Mouse (Mus musculus) liver, embryonic 14.5 days (tissue): ENCODE results near the gene Spg7. TPM values are rescaled to one million over a fixed set of nuclear protein-coding genes. Genes with fewer than 3 reads are reported as not detected.

Experiments used
- ATAC-seq: fragments of 200-750 bp; cut with Nextera tagmentation; 2 replicates; pipeline ENCODE4 v1.8.0; 2017; ENCODE audit warnings: moderate number of reproducible peaks, mild to moderate bottlenecking, moderate library complexity; ENCODE audit not compliant: insufficient read depth
- DNase-seq, 3 experiments: peaks; one replicate each; pipeline ENCODE4 v3.0.0-alpha.2; 2012 to 2013; ENCODE audit warnings: low read depth in 3 of 3, low spot score in 3 of 3
- H3K27ac ChIP-seq: fragments of 300-500 bp; sonication (generic); 2 replicates; pipeline ENCODE4 v1.5.1; 2014; ENCODE audit warnings: moderate library complexity, mild to moderate bottlenecking, control low read depth, inconsistent platforms
- H3K27me3 ChIP-seq: fragments of 300-500 bp; sonication (generic); 2 replicates; pipeline ENCODE4 v1.6.1; 2014; ENCODE audit warnings: mild to moderate bottlenecking, low read length, moderate library complexity; ENCODE audit not compliant: control insufficient read depth, insufficient read depth
- H3K36me3 ChIP-seq: fragments of 300-500 bp; sonication (generic); replicated peaks from 2 replicates; pipeline ENCODE4 v1.6.1; 2014; ENCODE audit warnings: low read depth; ENCODE audit not compliant: control insufficient read depth, insufficient read depth
- H3K4me1 ChIP-seq, 2 experiments: fragments of 200-500 bp in 1 of 2; fragments of 300-500 bp in 1 of 2; sonication (generic) in 1 of 2; replicated peaks; 2 replicates each; pipeline ENCODE4 v1.6.1; 2012 to 2014; ENCODE audit warnings: antibody characterized with exemption in 1 of 2, inconsistent platforms in 1 of 2, low read length in 1 of 2; ENCODE audit not compliant: control insufficient read depth in 2 of 2, insufficient read depth in 2 of 2
- H3K4me2 ChIP-seq: fragments of 300-500 bp; sonication (generic); 2 replicates; pipeline ENCODE4 v1.6.1; 2014; ENCODE audit warnings: low read depth, mild to moderate bottlenecking, control low read depth, moderate library complexity
- H3K4me3 ChIP-seq, 2 experiments: fragments of 200-500 bp in 1 of 2; fragments of 300-500 bp in 1 of 2; sonication (generic) in 1 of 2; 2 replicates each; pipeline ENCODE4 v1.5.1; 2012 to 2014; ENCODE audit warnings: low read depth in 2 of 2, low read length in 2 of 2, mild to moderate bottlenecking in 2 of 2, control low read depth in 1 of 2, inconsistent platforms in 1 of 2, moderate library complexity in 1 of 2; ENCODE audit not compliant: insufficient read depth in 1 of 2
- H3K9ac ChIP-seq: fragments of 300-500 bp; sonication (generic); replicated peaks from 2 replicates; pipeline ENCODE4 v1.6.1; 2014; ENCODE audit warnings: mild to moderate bottlenecking, control low read depth, moderate library complexity
- H3K9me3 ChIP-seq: fragments of 300-500 bp; sonication (generic); 2 replicates; pipeline ENCODE4 v1.6.1; 2016; ENCODE audit warnings: low read length, mixed read lengths; ENCODE audit not compliant: control insufficient read depth
- CTCF ChIP-seq: IDR thresholded peaks from 2 replicates; pipeline ENCODE4 v1.5.1; 2016; ENCODE audit warnings: antibody characterized with exemption, low read depth, control low read depth
- EP300 ChIP-seq: IDR thresholded peaks from 2 replicates; pipeline ENCODE4 v1.6.1; 2016; ENCODE audit warnings: antibody characterized with exemption, low read depth
- WGBS: fragments of 180-500 bp; shearing (Covaris S2); extraction: QIAGEN DNeasy Blood & Tissue Kit; methylation state at CpG from one replicate; pipeline ENCODE4 v1.1.7; 2014; ENCODE audit not compliant: insufficient replicate concordance; 5-methylcytosine and 5-hydroxymethylcytosine counted together
- polyA plus RNA-seq, 2 experiments: library from polyadenylated mRNA; depleted of rRNA in 1 of 2; stranded (reverse) in 1 of 2; unstranded in 1 of 2; fragments of >200 nt; fragmentation: Nextera tagmentation in 1 of 2; extraction: Ambion mirVana in 1 of 2; gene quantifications; 2 replicates each; pipeline versions ENCODE4 v1.2.1 to v1.2.3; 2012 to 2014

Spg7 gene
- polyA plus RNA-seq, 2 experiments, result 19.5 to 26.0 TPM

DNA sequence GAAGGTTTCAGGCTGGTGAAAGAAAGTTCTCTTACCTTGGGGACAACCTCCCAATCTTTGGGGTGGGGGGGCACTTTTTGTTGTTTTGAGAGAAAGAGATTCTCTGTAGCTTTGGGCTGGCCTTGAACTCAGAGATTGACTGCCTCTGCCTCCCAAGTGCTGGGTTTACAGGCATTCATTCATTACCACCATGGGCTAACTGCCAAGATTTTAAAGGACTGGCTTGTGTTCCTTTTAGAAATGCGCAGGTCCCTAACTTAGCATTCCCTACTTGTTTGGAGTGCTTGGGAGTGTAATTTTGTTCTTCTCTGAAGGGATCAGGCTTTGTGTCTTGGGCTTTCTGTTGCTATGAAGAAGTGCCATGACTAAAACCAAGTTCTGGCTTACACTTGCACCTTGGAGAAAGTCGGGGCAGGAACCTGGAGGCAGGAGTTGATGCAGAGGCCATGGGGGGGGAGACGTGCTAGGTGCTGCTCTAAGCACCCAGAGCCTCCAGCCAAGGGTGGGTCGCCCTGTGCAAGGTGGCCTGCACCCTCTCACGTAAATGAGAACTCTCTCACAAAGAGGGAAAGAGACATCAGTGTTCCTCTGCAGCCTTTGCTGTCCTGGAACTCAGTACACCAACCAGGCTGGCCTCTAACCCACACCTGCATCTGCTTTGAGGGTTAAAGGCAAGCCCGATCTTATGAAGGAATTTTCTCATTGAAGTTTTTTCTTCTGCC lies 41.5 kb downstream of the Spg7 start:
- H3K27me3 ChIP-seq, result no peaks in the 10 kb centered on the region
- H3K4me3 ChIP-seq, result peak overlapping the region; percentile 79 to 85
- ATAC-seq (no peak), DNase-seq (no peak)
- 79% methylated on average over 6 of the region's 6 CpGs for WGBS
- H3K9ac ChIP-seq, result peak overlapping the region; percentile 94
- peak overlapping the region; percentile 75 for H3K27ac ChIP-seq
- H3K36me3 ChIP-seq, result peaks cover 25% of the 10 kb centered on the region
- H3K9me3 ChIP-seq, result no peaks in the 10 kb centered on the region
- TF ChIP-seq CTCF, result no peak
- no peak for TF ChIP-seq EP300
- H3K4me2 ChIP-seq, result peak overlapping the region; percentile 97
- H3K4me1 ChIP-seq, result peaks cover 4 to 6% of the 10 kb centered on the region in 2 experiments

GRCm38 (mm10) chr8:123105553-123106326 lies 43.0 kb downstream of the Spg7 start:
- ATAC-seq (no peak), DNase-seq (peak in 2 of 3 experiments; percentile 57 to 65)
- Histone ChIP-seq H3K4me2 (no peak overlapping the region), H3K36me3 (peaks cover 25% of the 10 kb centered on the region), H3K9me3 (no peaks in the 10 kb centered on the region), H3K27ac (no peak overlapping the region), H3K4me3 (no peak overlapping the region), H3K27me3 (no peaks in the 10 kb centered on the region), H3K4me1 (peaks cover 4 to 6% of the 10 kb centered on the region in 2 experiments), H3K9ac (no peak overlapping the region)
- 45% methylated on average over 5 of the region's 5 CpGs for WGBS
- TF ChIP-seq EP300 (no peak), CTCF (peak; percentile 63; the same call in 1 of the 2 replicates)

DNA sequence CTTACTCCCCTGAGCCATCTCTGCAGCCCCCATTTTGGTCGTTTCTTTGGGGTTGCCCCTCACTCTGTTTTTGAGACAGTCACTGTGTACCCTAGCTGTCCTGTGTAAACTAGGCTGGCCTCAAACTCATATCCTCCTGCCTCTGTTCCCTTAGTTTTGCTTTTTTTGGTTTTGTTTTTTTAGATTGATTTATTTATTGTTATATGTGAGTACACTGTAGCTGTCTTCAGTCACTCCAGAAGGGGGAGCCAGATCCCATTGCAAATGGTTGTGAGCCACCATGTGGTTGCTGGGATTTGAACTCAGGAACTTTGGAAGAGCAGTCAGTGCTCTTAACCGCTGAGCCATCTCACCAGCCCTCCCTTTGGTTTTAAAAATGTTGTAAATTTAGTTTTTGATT lies 43.8 kb downstream of the Spg7 start:
- WGBS, result 35% methylated on average over 2 of the region's 2 CpGs
- no peak overlapping the region for H3K4me2 ChIP-seq
- ATAC-seq (no peak), DNase-seq (no peak)
- no peak overlapping the region for H3K27ac ChIP-seq
- H3K4me3 ChIP-seq, result no peak overlapping the region
- no peak overlapping the region for H3K9ac ChIP-seq
- H3K36me3 ChIP-seq, result peaks cover 25% of the 10 kb centered on the region
- H3K9me3 ChIP-seq, result no peaks in the 10 kb centered on the region
- H3K27me3 ChIP-seq, result no peaks in the 10 kb centered on the region
- no peak for TF ChIP-seq EP300
- peak; percentile 66 for TF ChIP-seq CTCF
- H3K4me1 ChIP-seq, result peaks cover 3 to 9% of the 10 kb centered on the region in 2 experiments

DNA sequence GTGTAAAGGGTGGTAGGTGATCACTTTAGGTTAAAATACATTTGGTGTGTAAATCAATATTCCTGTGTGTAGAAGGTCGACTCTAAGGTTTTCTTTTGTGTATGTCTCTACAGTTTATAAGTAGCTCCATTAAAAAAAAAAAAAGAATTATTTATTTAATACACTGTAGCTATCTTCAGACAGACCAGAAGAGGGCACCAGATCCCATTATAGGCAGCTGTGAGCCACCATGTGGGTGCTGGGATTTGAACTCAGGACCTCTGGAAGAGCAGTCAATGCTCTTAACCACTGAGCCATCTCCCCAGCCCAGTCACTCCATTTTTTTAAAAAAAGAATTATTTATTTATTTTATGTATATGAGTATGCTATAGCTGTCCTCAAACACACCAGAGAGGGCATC lies 45.3 kb downstream of the Spg7 start:
- H3K9me3 ChIP-seq, result no peaks in the 10 kb centered on the region
- H3K4me1 ChIP-seq, result peaks cover 0 to 9% of the 10 kb centered on the region in 2 experiments; a peak in 2 of 4 replicates
- peaks cover 25% of the 10 kb centered on the region for H3K36me3 ChIP-seq
- no peak overlapping the region for H3K27ac ChIP-seq
- H3K4me2 ChIP-seq, result no peak overlapping the region
- TF ChIP-seq CTCF, result peak; percentile 35; the same call in 1 of the 2 replicates
- no peak for TF ChIP-seq EP300
- no peaks in the 10 kb centered on the region for H3K27me3 ChIP-seq
- ATAC-seq (no peak), DNase-seq (no peak)
- no peak overlapping the region for H3K4me3 ChIP-seq
- 31% methylated on average over 1 of the region's 1 CpGs for WGBS
- no peak overlapping the region for H3K9ac ChIP-seq

- no peak overlapping the region for H3K9ac ChIP-seq
- H3K27me3 ChIP-seq, result no peaks in the 10 kb centered on the region
- H3K4me2 ChIP-seq, result no peak overlapping the region
- DNase-seq, result no peak
- 71% methylated on average over 5 of the region's 5 CpGs for WGBS
- H3K36me3 ChIP-seq, result peaks cover 17% of the 10 kb centered on the region
- no peak for ATAC-seq
- H3K27ac ChIP-seq, result no peak overlapping the region
- TF ChIP-seq CTCF (no peak), EP300 (no peak)
- no peaks in the 10 kb centered on the region for H3K9me3 ChIP-seq
- peaks cover 0 to 7% of the 10 kb centered on the region in 2 experiments; a peak in 2 of 4 replicates for H3K4me1 ChIP-seq
- H3K4me3 ChIP-seq, result no peak overlapping the region
Measured at GRCm38 (mm10) chr8:123108953-123109352, 46.2 kb downstream of the Spg7 start.
